Mouse (Mus musculus) central nervous system, embryonic 18 days (tissue): Measurements from ENCODE around the gene Pik3ca. TPM values are rescaled to one million over a fixed set of nuclear protein-coding genes. Genes with fewer than 3 reads are reported as not detected.

Experiments used
- polyA plus RNA-seq: library from polyadenylated mRNA; depleted of rRNA; stranded (reverse); fragments of >200 nt; gene quantifications from 2 replicates; pipeline ENCODE4 v1.2.3, GENCODE M21; 2012; rRNA removed

Pik3ca gene
- 21.7 and 23.7 TPM in 2 replicates for polyA plus RNA-seq

GRCm38 (mm10) chr3:32397461-32398174, at the start of gene Pik3ca:
Gene Pik3ca, plus strand, starts transcription at chr3:32397671.

GRCm38 (mm10) chr3:32365546-32366245, 31.8 kb upstream of the Pik3ca start, which contains the start of gene Zmat3:
Gene Zmat3, minus strand, starts transcription at chr3:32366014.

GRCm38 (mm10) chr3:32492097-32493090, 94.9 kb downstream of the Pik3ca start, which contains the start of gene Kcnmb3:
Gene Kcnmb3, minus strand, starts transcription at chr3:32492231.

GRCm38 (mm10) chr3:32509496-32510374, 112.3 kb downstream of the Pik3ca start, which contains the start of gene Zfp639:
Gene Zfp639, plus strand, starts transcription at chr3:32510259.

Other genes starting within 250 kb of the Pik3ca start
- gene Zmat3, start 31.7 kb upstream of the Pik3ca start, polyA plus RNA-seq = 13.8 and 13.9 TPM in 2 replicates
- 0.05 TPM in 1 of 2 replicates, not detected in the other for gene Kcnmb3, start 94.6 kb downstream of the Pik3ca start, polyA plus RNA-seq
- gene Zfp639, start 112.6 kb downstream of the Pik3ca start, polyA plus RNA-seq = 58.6 and 64.5 TPM in 2 replicates
- 87.9 and 98.8 TPM in 2 replicates for gene Mfn1, start 131.8 kb downstream of the Pik3ca start, polyA plus RNA-seq
- gene Gnb4, start 218.9 kb downstream of the Pik3ca start, polyA plus RNA-seq = 103 and 112 TPM in 2 replicates